Mouse (Mus musculus) heart, adult 9 months (tissue): ENCODE results near the gene Clk2.
"Not testable (repeated sequence)": the region's sequence is repeated elsewhere in the genome, so short reads cannot be mapped to it uniquely, and the experiment has no call there.

Experiments used
- DNase-seq, 2 experiments: peaks; one replicate each; pipeline ENCODE4 v3.0.0; 2022; ENCODE audit warnings: low spot score in 2 of 2

Clk2 gene

GRCm38 (mm10) chr3:89188478-89188875 is 23.9 kb downstream of the Clk2 start:
- DNase-seq: no peak

DNA sequence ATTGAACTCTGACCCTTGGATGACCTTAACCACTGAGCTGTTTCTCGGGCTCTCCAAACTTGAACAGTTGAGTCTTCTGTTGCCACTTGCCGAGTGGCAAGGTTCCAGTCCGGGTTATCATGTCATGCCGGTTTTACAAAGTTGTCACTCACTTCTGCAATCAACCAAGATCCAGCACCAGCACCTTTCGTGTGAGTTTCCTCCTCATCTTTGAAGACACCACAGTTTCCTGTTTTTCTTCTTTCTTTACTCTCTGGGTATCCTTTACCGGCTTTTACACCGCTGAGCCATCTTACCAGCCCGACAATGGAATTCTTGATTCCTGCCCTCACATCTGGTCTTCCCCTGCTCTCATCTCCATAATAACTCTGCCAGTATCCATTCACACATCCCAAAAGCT is 25.8 kb downstream of the Clk2 start:
- DNase-seq: no peak

DNA sequence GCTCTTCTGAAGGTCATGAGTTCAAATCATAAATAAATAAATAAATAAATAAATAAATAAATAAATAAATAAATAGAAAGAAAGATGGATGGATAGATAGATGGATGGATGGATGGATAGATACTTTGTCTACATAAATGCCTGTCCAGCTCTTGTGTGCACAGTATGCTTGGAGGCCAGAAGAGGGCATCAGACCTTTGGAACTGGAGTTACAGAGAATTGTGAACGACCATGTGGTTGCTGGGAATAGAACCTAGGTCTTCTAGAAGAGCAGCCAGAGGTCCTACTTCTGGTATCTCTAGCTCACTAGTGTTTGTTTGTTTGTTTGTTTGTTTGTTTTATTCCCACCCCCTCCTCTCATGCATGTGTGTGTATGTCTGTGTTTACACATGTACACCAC is 28.8 kb downstream of the Clk2 start:
- DNase-seq: no peak

DNA sequence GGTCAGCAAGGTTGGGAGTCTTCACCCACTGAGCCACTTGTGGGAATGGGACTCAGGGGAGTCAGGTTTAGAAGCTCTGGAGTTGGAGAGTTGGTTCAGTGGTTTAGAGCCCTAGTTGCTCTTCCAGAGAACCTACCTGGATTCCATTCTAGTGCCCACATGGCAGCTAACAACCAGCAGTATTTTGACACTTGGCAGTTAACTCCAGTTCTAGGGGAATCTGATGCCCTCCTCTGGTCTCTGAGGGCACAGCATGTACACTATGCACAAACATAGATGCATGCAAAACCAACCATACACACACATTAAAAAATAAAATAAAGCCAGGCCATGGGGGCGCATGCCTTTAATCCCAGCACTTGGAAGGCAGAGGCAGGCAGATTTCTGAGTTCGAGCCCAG is 29.3 kb downstream of the Clk2 start:
- no peak for DNase-seq

- DNase-seq: peak; percentile 90
These were observed 31.6 kb downstream of the Clk2 start for GRCm38 (mm10) chr3:89195979-89196877.

DNA sequence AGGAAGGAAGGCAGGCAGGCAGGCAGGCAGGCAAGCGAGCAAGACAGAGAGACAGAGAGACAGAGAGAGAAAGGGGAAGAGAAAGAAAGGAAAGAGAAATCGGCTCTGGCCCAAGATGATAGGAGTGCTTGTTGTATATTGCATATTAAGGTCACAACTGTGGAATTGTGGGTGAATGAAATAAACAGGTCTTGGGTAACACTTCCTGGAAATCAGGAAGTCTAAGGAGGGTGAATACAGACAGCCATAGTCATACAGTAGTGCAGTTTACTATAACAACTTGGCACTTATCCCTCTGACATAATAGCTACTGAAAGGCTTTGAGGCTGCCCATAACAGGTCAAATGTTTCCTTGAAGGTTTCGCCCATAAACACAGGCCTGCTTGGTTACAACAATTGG is 35.2 kb downstream of the Clk2 start:
- DNase-seq: no peak

GRCm38 (mm10) chr3:89202253-89203141 is 37.9 kb downstream of the Clk2 start, which contains the start of gene Gba:
TSS of gene Gba (plus strand) at chr3:89202928.
- DNase-seq: peak; percentile 72 to 87

GRCm38 (mm10) chr3:89203142-89203514 is 38.5 kb downstream of the Clk2 start:
- DNase-seq: no peak

DNA sequence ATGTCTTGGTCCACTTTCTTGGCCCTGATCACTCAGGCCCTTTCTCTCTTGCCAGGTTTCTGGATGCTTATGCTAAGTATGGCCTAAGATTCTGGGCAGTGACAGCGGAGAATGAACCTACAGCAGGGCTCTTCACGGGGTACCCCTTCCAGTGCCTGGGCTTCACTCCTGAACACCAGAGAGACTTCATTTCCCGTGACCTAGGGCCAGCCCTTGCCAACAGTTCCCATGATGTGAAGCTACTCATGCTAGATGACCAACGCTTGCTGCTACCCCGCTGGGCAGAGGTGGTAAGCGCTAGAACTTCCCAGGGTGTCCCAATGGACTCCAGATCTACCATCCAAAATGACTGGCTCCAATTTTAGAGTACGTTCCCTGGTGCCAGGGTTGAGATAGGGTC is 41.5 kb downstream of the Clk2 start:
- no peak for DNase-seq

- DNase-seq: no peak
These were observed 42.1 kb downstream of the Clk2 start for GRCm38 (mm10) chr3:89206695-89207094.

DNA sequence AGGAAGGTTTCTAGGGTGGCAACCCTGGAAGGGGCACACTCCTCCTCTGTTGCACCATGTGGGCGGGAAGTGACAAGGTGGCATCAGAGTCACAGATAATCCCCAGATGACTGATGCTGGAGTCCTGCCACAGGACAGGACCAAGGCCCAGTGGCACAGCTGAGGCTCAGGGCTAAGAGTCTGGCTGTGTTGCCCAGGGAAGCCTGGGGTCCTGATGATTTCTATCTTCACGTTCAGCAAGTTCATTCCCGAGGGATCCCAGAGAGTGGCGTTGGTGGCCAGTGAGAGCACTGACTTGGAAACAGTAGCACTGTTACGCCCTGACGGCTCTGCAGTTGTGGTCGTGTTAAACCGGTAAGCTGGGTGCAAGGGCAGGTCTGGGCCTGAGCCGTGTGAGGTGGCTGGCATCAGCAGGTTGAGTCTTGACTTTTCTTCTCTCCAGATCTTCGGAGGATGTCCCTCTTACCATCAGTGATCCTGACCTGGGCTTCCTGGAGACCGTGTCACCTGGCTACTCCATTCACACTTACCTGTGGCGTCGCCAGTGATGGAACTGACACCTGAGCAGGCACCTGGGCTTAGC is 43.6 kb downstream of the Clk2 start:
- DNase-seq: no peak

- no peak for DNase-seq
These were observed 44.1 kb downstream of the Clk2 start for GRCm38 (mm10) chr3:89208736-89209135.

- DNase-seq: no peak
These were observed 45.1 kb downstream of the Clk2 start for GRCm38 (mm10) chr3:89209731-89210130.

- DNase-seq: no peak
These were observed 45.6 kb downstream of the Clk2 start for GRCm38 (mm10) chr3:89210162-89210561.

- no peak for DNase-seq
These were observed 46.1 kb downstream of the Clk2 start for GRCm38 (mm10) chr3:89210731-89211130.

DNA sequence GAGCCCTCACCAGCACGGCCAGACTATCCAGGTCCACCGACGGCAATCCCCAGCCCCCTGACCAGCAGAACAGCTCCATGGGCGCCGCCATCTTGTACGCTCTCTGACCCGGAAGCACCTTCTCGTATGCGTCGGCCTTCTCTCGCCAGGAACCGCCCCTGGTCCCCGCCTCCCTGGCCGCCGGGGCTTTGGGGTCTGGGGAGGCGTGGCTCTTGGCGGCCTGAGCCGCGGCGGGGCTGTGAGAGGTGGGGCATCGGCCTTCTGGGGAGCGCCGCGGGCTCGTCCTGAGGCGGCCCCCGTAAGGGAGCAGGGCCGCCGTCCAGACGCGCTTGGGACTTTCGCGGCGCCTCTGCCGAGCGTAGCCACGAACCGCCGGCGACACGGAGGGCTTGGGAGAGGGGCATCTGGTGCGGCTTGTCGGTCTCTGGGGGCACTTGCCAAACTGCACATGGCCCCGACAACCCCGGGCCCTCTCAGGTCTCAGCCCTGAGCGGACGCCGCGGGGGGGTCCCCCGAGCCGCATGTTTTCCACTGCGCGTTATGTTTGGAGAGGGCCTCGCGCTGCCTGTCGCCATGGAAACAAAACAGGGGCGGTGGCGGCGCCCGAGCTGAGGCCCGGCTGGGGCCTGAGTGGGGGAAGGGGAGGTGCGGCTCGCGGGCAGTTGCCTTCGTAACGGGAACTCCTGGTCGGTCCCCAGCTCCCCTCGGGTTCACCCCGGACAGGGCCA is 49.4 kb downstream of the Clk2 start:
- DNase-seq: peak; percentile 94 to 96

DNA sequence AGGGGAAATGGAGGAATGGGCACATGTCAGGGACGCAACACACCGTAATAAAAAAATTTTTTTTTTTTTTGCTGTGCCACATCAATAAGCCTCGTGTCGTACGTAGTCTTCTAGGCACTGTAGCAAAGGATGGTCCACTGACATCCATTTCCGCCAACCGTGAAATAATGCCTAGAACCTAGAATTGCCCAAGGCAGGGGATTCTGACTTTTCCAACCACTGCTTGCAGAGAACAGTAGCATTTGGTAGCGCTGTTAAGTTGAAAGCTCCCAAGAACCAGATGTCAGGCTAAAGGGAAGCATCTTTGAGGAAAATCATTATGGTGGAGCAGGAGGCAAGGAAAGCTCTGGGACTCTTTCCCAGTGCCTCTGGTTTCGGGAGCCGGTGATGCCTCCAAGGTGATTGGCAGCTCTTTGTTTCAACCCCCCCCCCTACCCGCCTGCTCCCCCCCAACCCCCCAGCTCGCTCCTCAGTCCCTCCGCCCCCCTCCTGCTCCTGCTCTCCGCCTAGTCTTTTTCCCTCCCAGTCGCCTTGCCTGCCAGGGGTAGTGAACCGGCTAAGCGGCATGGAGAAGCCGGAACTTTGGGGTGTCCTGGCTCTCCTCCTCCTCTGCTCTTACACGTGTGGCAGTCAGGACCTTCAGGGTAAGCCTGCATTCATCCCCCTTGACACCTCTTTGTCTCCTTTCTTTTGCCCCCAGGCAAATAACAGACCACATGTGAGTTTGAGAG is 50.3 kb downstream of the Clk2 start, which contains the start of gene Thbs3:
Gene Thbs3, plus strand, starts transcription at position 500 of the 731 bp plus-strand sequence.
- peak in 1 of 2 experiments; percentile 28 for DNase-seq

DNA sequence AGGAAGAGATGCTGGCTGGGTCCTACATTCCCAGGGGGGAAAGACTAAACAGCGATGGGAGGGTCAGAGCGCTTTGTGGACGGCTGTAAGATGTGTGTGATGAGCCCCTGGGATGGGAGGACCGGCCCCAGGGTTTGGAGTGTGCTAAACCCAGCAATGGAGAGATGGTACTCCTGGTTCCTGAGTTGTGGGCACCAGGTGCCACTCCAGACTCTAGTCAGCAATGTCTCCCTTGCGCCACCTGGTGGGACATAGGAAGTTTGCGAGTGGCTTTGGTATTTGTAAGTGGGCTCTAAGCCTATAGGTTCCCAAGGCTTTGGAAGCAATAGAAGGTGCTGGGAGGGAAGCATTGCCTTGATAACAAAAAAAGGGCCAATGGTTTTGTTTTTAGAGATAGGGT is 51.3 kb downstream of the Clk2 start:
- peak; percentile 71 to 81 for DNase-seq

- not testable (repeated sequence) for DNase-seq
These were observed 51.8 kb downstream of the Clk2 start for GRCm38 (mm10) chr3:89216407-89216806.

GRCm38 (mm10) chr3:89218271-89218670 is 53.7 kb downstream of the Clk2 start:
- DNase-seq: no peak

DNA sequence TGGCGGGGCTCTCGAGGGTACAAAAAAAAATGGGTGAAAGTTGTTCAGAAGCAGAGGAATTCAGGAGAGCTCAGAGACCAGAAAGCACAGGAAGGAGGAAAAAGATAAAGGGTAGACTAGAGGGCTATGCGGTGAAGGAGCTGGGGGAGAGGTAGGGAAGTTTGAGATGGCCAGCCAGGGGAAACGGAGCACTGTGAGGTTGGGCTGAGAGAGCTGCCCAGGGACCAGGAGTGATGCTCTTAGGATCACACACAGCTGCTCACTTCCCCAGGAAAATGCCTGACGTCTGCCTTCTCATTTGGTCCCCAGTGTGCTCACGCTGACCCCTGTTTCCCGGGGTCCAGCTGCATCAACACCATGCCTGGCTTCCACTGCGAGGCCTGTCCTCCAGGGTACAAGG is 55.0 kb downstream of the Clk2 start:
- no peak for DNase-seq
